Mouse (Mus musculus) stomach, embryonic 15.5 days (tissue): ENCODE measurements at regions not wholly inside any gene's neighbourhood (a gene's known extent, or its start where the extent isn't known, plus 50 kb on each side); places are given as distances from the start of the nearest gene placed in this dataset.
"Not testable (repeated sequence)": the region's sequence is repeated elsewhere in the genome, so short reads cannot be mapped to it uniquely, and the experiment has no call there.

Experiments
- ATAC-seq: fragments of 200-750 bp; cut with Nextera tagmentation; 2 replicates; pipeline ENCODE4 v1.8.0; 2017; ENCODE audit warnings: low read depth, moderate number of reproducible peaks, moderate TSS enrichment; ENCODE audit not compliant: insufficient read depth, low FRiP score
- H3K27ac ChIP-seq: fragments of 300-500 bp; sonication (generic); 2 replicates; pipeline ENCODE4 v1.5.1; 2015; ENCODE audit warnings: mild to moderate bottlenecking, inconsistent platforms
- H3K27me3 ChIP-seq: fragments of 300-500 bp; sonication (generic); replicated peaks from 2 replicates; pipeline ENCODE4 v1.6.1; 2015; ENCODE audit warnings: inconsistent platforms
- H3K36me3 ChIP-seq: fragments of 300-500 bp; sonication (generic); 2 replicates; pipeline ENCODE4 v1.6.1; 2015; ENCODE audit warnings: inconsistent platforms
- H3K4me1 ChIP-seq: fragments of 300-500 bp; sonication (generic); 2 replicates; pipeline ENCODE4 v1.6.1; 2015; ENCODE audit warnings: inconsistent platforms
- H3K4me2 ChIP-seq: fragments of 300-500 bp; sonication (generic); 2 replicates; pipeline ENCODE4 v1.6.1; 2015; ENCODE audit warnings: mild to moderate bottlenecking, inconsistent platforms
- H3K4me3 ChIP-seq: fragments of 300-500 bp; sonication (generic); replicated peaks from 2 replicates; pipeline ENCODE4 v1.5.1; 2015; ENCODE audit warnings: inconsistent platforms
- H3K9ac ChIP-seq: fragments of 300-500 bp; sonication (generic); 2 replicates; pipeline ENCODE4 v1.6.1; 2015; ENCODE audit warnings: inconsistent platforms
- H3K9me3 ChIP-seq: fragments of 300-500 bp; sonication (generic); 2 replicates; pipeline ENCODE4 v1.6.1; 2016; ENCODE audit warnings: inconsistent platforms
- WGBS: fragments of 180-500 bp; shearing (Covaris S2); methylation state at CpG from one replicate; pipeline ENCODE4 v1.1.7; 2015; 5-methylcytosine and 5-hydroxymethylcytosine counted together

DNA sequence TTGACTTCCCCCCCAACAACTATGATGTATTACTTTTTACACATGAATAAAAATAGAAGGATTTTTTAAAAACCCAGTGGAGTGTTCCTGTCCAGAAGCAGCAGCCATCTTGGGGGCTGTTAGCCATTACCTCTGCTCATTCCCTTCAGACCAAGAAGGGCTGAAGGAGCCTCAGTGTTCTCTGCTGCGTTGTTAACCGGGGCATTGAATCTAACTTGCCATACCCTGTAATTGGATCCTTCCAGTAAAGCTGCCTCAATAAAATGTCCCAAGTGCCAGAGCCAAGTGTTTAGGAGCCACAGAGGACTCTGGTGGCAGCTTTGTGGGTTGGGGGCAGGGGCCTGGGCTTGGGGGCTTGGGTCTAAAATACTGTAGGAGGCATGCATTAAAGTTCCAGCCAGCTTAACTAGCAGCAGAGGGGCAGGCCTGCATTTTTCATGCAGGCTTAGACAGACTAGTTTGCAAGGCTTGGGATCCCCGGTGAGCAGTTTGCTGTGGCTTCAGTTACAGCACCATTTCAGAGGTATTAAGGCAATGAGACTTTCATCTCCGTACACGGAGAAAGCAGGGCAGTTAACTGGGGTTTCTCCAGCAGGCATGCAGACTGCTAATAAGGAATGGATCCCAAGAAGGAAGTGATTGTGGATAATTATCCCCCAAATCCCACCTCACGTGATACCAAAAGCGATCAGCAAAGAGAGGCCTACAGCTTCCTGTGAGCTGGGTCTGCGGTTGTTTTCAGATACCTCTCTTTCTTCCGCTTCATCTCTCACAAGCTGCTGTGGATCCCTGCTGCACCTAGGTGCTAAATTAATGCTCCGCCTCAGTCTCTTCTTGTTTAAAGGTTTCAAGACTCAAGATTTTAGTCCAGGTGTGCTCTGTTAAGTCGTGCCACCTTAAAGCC, 462.4 kb upstream of the Clint1 start:
- Histone ChIP-seq H3K27ac (no peak overlapping the region), H3K36me3 (no peaks in the 10 kb centered on the region), H3K27me3 (no peaks in the 10 kb centered on the region), H3K9me3 (no peaks in the 10 kb centered on the region), H3K9ac (no peak overlapping the region), H3K4me1 (no peaks in the 10 kb centered on the region), H3K4me2 (no peak overlapping the region), H3K4me3 (no peak overlapping the region)
- WGBS, result 69% methylated on average over 11 of the region's 11 CpGs
- ATAC-seq, result no peak

- WGBS, result 43% methylated on average over 3 of the region's 3 CpGs
Measured at GRCm38 (mm10) chr11:45396009-45396408, 455.8 kb upstream of the Clint1 start.

DNA sequence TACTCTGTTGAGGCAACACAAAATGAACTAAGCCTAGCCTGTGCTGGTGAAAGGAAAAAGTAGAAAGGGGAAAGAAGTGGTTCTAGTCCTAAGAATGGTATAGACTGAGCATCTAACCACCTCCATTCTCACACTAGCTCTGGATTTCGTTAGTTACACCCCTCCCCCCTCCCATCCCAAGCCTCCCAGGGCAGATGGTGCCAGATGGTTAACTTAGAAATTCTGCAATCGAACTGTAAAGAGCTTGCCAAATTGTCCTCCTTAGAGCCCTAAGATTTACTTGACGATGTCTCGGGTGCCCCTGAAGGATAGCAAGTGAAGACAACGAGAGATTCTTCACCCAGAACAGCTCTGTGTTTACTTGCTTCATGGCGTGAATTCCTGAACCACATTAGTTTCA, 453.7 kb upstream of the Clint1 start:
- Histone ChIP-seq H3K4me2 (no peak overlapping the region), H3K36me3 (no peaks in the 10 kb centered on the region), H3K9me3 (no peaks in the 10 kb centered on the region), H3K4me1 (no peaks in the 10 kb centered on the region), H3K9ac (no peak overlapping the region), H3K27ac (no peak overlapping the region), H3K27me3 (no peaks in the 10 kb centered on the region), H3K4me3 (no peak overlapping the region)
- WGBS, result 49% methylated on average over 6 of the region's 6 CpGs
- ATAC-seq, result no peak

More at GRCm38 (mm10) chr11:45396009-45396408, 455.8 kb upstream of the Clint1 start:
- no peak overlapping the region for H3K4me2 ChIP-seq
- no peaks in the 10 kb centered on the region for H3K36me3 ChIP-seq
- H3K9ac ChIP-seq, result no peak overlapping the region
- no peaks in the 10 kb centered on the region for H3K27me3 ChIP-seq
- H3K4me1 ChIP-seq, result no peaks in the 10 kb centered on the region
- H3K27ac ChIP-seq, result no peak overlapping the region
- H3K4me3 ChIP-seq, result no peak overlapping the region
- no peak for ATAC-seq
- H3K9me3 ChIP-seq, result no peaks in the 10 kb centered on the region

DNA sequence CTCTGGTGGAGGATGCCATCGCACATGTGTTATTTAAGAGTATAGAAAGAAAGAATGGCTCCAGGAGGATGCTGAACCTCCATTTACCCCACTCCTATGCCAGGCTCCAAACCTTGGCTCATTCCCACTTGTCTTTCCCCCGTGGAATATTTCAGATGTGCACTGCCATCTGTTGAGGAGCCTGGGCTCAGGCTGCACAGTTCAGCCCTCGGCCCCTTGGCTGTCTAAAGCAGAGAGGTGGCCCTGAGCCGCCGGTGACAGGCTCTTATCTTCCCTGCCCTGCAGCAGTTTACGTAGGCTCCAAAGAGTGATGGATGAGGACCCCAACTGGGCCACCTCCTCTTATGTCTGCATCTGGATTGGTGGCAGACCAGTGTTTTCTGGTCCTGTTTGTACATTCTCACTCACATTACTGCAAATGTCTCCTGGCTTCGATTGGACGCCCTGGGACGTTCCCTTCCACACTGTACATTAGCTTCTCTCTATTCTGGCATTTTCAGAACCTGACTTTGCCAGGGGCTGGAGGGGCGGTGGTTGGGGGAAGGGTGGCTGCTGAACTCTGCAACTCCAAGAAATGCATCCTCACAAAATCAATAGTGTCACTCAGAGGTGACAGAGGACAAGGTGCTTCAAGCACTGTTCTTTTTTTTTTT, 447.3 kb upstream of the Clint1 start:
- WGBS, result 45% methylated on average over 10 of the region's 10 CpGs
- Histone ChIP-seq H3K27ac (no peak overlapping the region), H3K36me3 (no peaks in the 10 kb centered on the region), H3K4me3 (no peak overlapping the region), H3K9ac (no peak overlapping the region), H3K4me2 (no peak overlapping the region), H3K27me3 (no peaks in the 10 kb centered on the region), H3K4me1 (no peaks in the 10 kb centered on the region), H3K9me3 (no peaks in the 10 kb centered on the region)
- ATAC-seq, result no peak

- H3K4me2 ChIP-seq, H3K9ac ChIP-seq, H3K4me1 ChIP-seq, H3K27me3 ChIP-seq, H3K27ac ChIP-seq, ATAC-seq, H3K4me3 ChIP-seq, H3K9me3 ChIP-seq, H3K36me3 ChIP-seq: not testable (repeated sequence)
Measured at GRCm38 (mm10) chr11:45424066-45424465, 427.8 kb upstream of the Clint1 start.

DNA sequence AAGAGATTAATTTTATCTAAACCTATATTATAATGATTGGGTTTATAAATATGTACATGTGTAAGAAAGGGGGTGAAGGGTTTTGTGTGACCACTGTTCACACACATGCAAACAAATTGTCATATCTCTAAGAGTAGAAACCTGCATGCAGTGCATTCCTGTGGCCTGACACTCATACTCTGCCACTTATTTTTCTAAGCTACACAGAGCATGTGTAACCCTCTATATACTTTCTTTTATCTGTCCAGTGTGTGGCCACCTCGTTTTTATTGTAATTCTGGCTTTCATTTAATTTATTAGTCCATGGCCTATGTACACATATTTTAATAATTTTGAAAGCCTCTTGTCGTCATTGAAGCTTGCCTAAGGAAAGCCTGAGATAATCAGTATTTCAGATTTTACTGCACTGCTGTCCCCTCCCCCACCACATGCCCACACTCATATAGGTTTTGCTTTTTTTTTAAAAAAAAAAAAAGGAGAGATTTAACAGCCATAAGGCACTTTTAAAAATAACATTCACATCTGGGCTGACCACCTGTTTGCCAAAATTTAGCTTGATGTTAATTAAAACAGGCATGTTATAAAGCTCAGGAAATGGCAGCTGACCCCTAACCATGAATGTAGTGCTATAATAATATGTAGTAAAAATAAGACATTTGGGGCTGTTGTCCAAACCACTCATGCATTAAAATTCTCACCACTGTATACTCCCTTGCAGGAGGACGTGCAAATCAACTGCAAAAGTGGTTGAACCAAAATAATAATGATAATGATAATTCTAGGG, 410.7 kb upstream of the Clint1 start:
- 59% methylated on average over 3 of the region's 3 CpGs for WGBS
- Histone ChIP-seq H3K4me2 (no peak overlapping the region), H3K27me3 (no peaks in the 10 kb centered on the region), H3K4me3 (no peak overlapping the region), H3K9me3 (no peaks in the 10 kb centered on the region), H3K36me3 (no peaks in the 10 kb centered on the region), H3K9ac (no peak overlapping the region), H3K27ac (no peak overlapping the region), H3K4me1 (no peaks in the 10 kb centered on the region)
- no peak for ATAC-seq

- Histone ChIP-seq H3K27me3 (no peaks in the 10 kb centered on the region), H3K4me3 (no peak overlapping the region), H3K9me3 (no peaks in the 10 kb centered on the region), H3K27ac (no peak overlapping the region), H3K36me3 (no peaks in the 10 kb centered on the region), H3K4me1 (no peaks in the 10 kb centered on the region), H3K4me2 (no peak overlapping the region), H3K9ac (no peak overlapping the region)
- WGBS, result 74% methylated on average over 2 of the region's 2 CpGs
- ATAC-seq, result no peak
Measured at GRCm38 (mm10) chr11:45446512-45446911, 405.3 kb upstream of the Clint1 start.

DNA sequence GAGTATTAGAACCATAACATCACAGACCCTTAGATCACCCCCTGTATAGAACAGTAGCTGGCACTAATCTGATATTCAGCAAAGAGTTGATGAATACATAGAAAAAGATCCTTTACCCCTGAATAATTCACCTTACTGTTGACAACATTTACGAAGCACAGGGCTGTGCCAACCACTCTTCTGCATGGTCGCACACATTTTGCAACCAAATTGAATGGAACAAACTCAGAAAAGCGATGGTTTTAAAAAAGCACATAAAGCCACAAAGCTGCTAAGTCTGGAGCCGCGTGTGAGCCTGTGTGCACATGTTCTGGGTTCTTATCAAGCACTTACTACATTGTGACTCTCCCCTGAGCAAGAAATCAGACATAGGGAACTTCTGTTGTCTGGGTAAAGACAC, 397.6 kb upstream of the Clint1 start:
- ATAC-seq, result no peak
- H3K4me1 ChIP-seq, result no peaks in the 10 kb centered on the region
- H3K27ac ChIP-seq, result no peak overlapping the region
- no peaks in the 10 kb centered on the region for H3K36me3 ChIP-seq
- no peak overlapping the region for H3K4me2 ChIP-seq
- no peaks in the 10 kb centered on the region for H3K27me3 ChIP-seq
- no peaks in the 10 kb centered on the region for H3K9me3 ChIP-seq
- 89% methylated on average over 5 of the region's 5 CpGs for WGBS
- H3K4me3 ChIP-seq, result no peak overlapping the region
- H3K9ac ChIP-seq, result no peak overlapping the region

DNA sequence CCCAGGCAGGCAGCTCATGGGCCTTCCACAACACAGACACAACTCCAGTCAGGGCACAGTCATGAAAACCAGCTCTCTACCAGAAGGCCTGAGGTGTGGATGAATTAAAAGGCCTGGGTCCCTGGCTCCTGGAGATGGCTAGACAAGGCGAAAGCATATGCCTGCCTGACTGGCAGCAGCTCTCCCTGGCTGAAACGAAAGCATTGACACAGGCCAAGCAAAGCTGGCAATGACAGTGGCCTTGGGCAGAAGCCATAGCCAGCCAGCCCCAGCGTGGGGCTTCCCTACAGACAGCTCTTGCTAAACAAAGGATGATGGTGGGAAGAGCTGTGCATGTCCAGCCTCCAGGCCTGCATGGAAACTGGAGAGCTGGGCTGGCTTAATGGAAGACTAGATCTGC, 396.9 kb upstream of the Clint1 start:
- Histone ChIP-seq H3K9me3 (no peaks in the 10 kb centered on the region), H3K4me1 (no peaks in the 10 kb centered on the region), H3K36me3 (no peaks in the 10 kb centered on the region), H3K4me2 (no peak overlapping the region), H3K9ac (no peak overlapping the region), H3K4me3 (no peak overlapping the region), H3K27me3 (no peaks in the 10 kb centered on the region), H3K27ac (no peak overlapping the region)
- WGBS, result 78% methylated on average over 3 of the region's 3 CpGs
- ATAC-seq, result no peak

GRCm38 (mm10) chr11:45456724-45457123, 395.1 kb upstream of the Clint1 start:
- no peaks in the 10 kb centered on the region for H3K9me3 ChIP-seq
- H3K27me3 ChIP-seq, result no peaks in the 10 kb centered on the region
- no peak for ATAC-seq
- no peak overlapping the region for H3K27ac ChIP-seq
- no peak overlapping the region for H3K4me2 ChIP-seq
- no peaks in the 10 kb centered on the region for H3K4me1 ChIP-seq
- H3K36me3 ChIP-seq, result no peaks in the 10 kb centered on the region
- H3K9ac ChIP-seq, result no peak overlapping the region
- WGBS, result 42% methylated on average over 3 of the region's 3 CpGs
- no peak overlapping the region for H3K4me3 ChIP-seq

GRCm38 (mm10) chr11:45457597-45457996, 394.3 kb upstream of the Clint1 start:
- Histone ChIP-seq H3K4me1 (no peaks in the 10 kb centered on the region), H3K27ac (no peak overlapping the region), H3K9me3 (no peaks in the 10 kb centered on the region), H3K4me2 (no peak overlapping the region), H3K4me3 (no peak overlapping the region), H3K27me3 (no peaks in the 10 kb centered on the region), H3K36me3 (no peaks in the 10 kb centered on the region), H3K9ac (no peak overlapping the region)
- 45% methylated on average over 4 of the region's 4 CpGs for WGBS
- ATAC-seq, result no peak
